Mouse (Mus musculus) neural tube, embryonic 12.5 days (tissue): ENCODE measurements around the gene Astl. TPM values are rescaled to one million over a fixed set of nuclear protein-coding genes. Genes with fewer than 3 reads are reported as not detected.

Experiments
- ATAC-seq: fragments of 200-750 bp; cut with Nextera tagmentation; 2 replicates; pipeline ENCODE4 v1.8.0; 2017; ENCODE audit warnings: low read depth, mild to moderate bottlenecking, moderate TSS enrichment, moderate library complexity; ENCODE audit not compliant: low FRiP score
- H3K27ac ChIP-seq: fragments of 300-500 bp; sonication (generic); 2 replicates; pipeline ENCODE4 v1.5.1; 2016
- H3K27me3 ChIP-seq: fragments of 300-500 bp; sonication (generic); replicated peaks from 2 replicates; pipeline ENCODE4 v1.6.1; 2016; ENCODE audit warnings: mild to moderate bottlenecking
- H3K36me3 ChIP-seq: fragments of 300-500 bp; sonication (generic); 2 replicates; pipeline ENCODE4 v1.6.1; 2016; ENCODE audit warnings: mild to moderate bottlenecking
- H3K4me1 ChIP-seq: fragments of 300-500 bp; sonication (generic); 2 replicates; pipeline ENCODE4 v1.6.1; 2016
- H3K4me2 ChIP-seq: fragments of 300-500 bp; sonication (generic); replicated peaks from 2 replicates; pipeline ENCODE4 v1.6.1; 2016; ENCODE audit warnings: mild to moderate bottlenecking
- H3K4me3 ChIP-seq: fragments of 300-500 bp; sonication (generic); 2 replicates; pipeline ENCODE4 v1.5.1; 2016
- H3K9ac ChIP-seq: fragments of 300-500 bp; sonication (generic); 2 replicates; pipeline ENCODE4 v1.6.1; 2016; ENCODE audit warnings: mild to moderate bottlenecking
- H3K9me3 ChIP-seq: fragments of 300-500 bp; sonication (generic); 2 replicates; pipeline ENCODE4 v1.6.1; 2016; ENCODE audit warnings: mild to moderate bottlenecking
- WGBS: fragments of 180-500 bp; shearing (Covaris S2); methylation state at CpG from one replicate; pipeline ENCODE4 v1.1.7; 2016; 5-methylcytosine and 5-hydroxymethylcytosine counted together
- polyA plus RNA-seq: library from polyadenylated mRNA; unstranded; fragments of >200 nt; fragmentation: Nextera tagmentation; extraction: Ambion mirVana; gene quantifications from 2 replicates; pipeline ENCODE4 v1.2.1, GENCODE M21; 2016

Astl gene
- polyA plus RNA-seq, 1 experiment from 2014 or later: not detected

GRCm38 (mm10) chr2:127391323-127391722, 52.9 kb downstream of the Astl start:
- H3K4me3 ChIP-seq: no peak overlapping the region
- ATAC-seq: no peak
- H3K9ac ChIP-seq: no peak overlapping the region
- no peak overlapping the region for H3K4me2 ChIP-seq
- H3K4me1 ChIP-seq: no peaks in the 10 kb centered on the region
- H3K27me3 ChIP-seq: no peaks in the 10 kb centered on the region
- WGBS: 70% methylated on average over 3 of the region's 3 CpGs
- no peak overlapping the region for H3K27ac ChIP-seq
- H3K36me3 ChIP-seq: no peaks in the 10 kb centered on the region
- H3K9me3 ChIP-seq: no peaks in the 10 kb centered on the region

GRCm38 (mm10) chr2:127394606-127395161, 56.2 kb downstream of the Astl start:
- H3K36me3 ChIP-seq: no peaks in the 10 kb centered on the region
- no peak for ATAC-seq
- no peak overlapping the region for H3K4me3 ChIP-seq
- H3K4me2 ChIP-seq: no peak overlapping the region
- H3K9ac ChIP-seq: no peak overlapping the region
- no peaks in the 10 kb centered on the region for H3K9me3 ChIP-seq
- H3K4me1 ChIP-seq: no peaks in the 10 kb centered on the region
- no peak overlapping the region for H3K27ac ChIP-seq
- WGBS: 87% methylated on average over 5 of the region's 5 CpGs
- no peaks in the 10 kb centered on the region for H3K27me3 ChIP-seq

- Histone ChIP-seq H3K9ac (no peak overlapping the region), H3K4me3 (no peak overlapping the region), H3K27ac (no peak overlapping the region), H3K27me3 (no peaks in the 10 kb centered on the region), H3K4me1 (no peaks in the 10 kb centered on the region), H3K9me3 (no peaks in the 10 kb centered on the region), H3K4me2 (no peak overlapping the region), H3K36me3 (no peaks in the 10 kb centered on the region)
- WGBS: 90% methylated on average over 7 of the region's 7 CpGs
- no peak for ATAC-seq
Observed at GRCm38 (mm10) chr2:127398738-127399137, 60.3 kb downstream of the Astl start.

Other genes with a start within 250 kb of the Astl start
- 58.5 and 59.6 TPM in 2 replicates for gene Ncaph, start 204.7 kb upstream of the Astl start, polyA plus RNA-seq
- gene Itpripl1, start 195.2 kb upstream of the Astl start, polyA plus RNA-seq: 14.5 and 15.3 TPM in 2 replicates
- gene 1810024B03Rik, start 130.4 kb upstream of the Astl start, polyA plus RNA-seq: 2.6 and 2.8 TPM in 2 replicates
- gene Snrnp200, start 130.3 kb upstream of the Astl start, polyA plus RNA-seq: 71.9 and 76.8 TPM in 2 replicates
- 64.1 and 64.5 TPM in 2 replicates for gene Ciao1, start 90.8 kb upstream of the Astl start, polyA plus RNA-seq
- 37.5 and 41.7 TPM in 2 replicates for gene Tmem127, start 90.7 kb upstream of the Astl start, polyA plus RNA-seq
- gene Stard7, start 68.4 kb upstream of the Astl start, polyA plus RNA-seq: 88.4 and 88.7 TPM in 2 replicates
- 9.7 TPM in 2 replicates for gene Dusp2, start 2.5 kb upstream of the Astl start, polyA plus RNA-seq
- gene Adra2b, start 24.6 kb downstream of the Astl start, polyA plus RNA-seq: 1.3 TPM in 2 replicates
- gene Gpat2, start 86.6 kb downstream of the Astl start, polyA plus RNA-seq: 0.14 TPM in 2 replicates
- gene Fahd2a, start 105.9 kb downstream of the Astl start, polyA plus RNA-seq: 26.3 and 29.2 TPM in 2 replicates
- gene Kcnip3, start 183.5 kb downstream of the Astl start, polyA plus RNA-seq: 1.6 TPM in 2 replicates
- 0.32 and 0.60 TPM in 2 replicates for gene Prom2, start 202.8 kb downstream of the Astl start, polyA plus RNA-seq
- gene Zfp661, start 248.5 kb downstream of the Astl start, polyA plus RNA-seq: 8.6 and 9.5 TPM in 2 replicates
- 149 and 151 TPM in 2 replicates for gene Mrps5, start 248.6 kb downstream of the Astl start, polyA plus RNA-seq